Mouse (Mus musculus) ovary, postnatal 36 days (tissue): ENCODE results near the gene Glrp1.

Experiments used
- DNase-seq: peaks from one replicate; pipeline ENCODE4 v3.0.0; 2022; ENCODE audit warnings: low spot score, mixed read lengths

The Glrp1 gene

GRCm38 (mm10) chr1:88462484-88462883 lies 47.4 kb downstream of the Glrp1 start:
- DNase-seq: no peak

DNA sequence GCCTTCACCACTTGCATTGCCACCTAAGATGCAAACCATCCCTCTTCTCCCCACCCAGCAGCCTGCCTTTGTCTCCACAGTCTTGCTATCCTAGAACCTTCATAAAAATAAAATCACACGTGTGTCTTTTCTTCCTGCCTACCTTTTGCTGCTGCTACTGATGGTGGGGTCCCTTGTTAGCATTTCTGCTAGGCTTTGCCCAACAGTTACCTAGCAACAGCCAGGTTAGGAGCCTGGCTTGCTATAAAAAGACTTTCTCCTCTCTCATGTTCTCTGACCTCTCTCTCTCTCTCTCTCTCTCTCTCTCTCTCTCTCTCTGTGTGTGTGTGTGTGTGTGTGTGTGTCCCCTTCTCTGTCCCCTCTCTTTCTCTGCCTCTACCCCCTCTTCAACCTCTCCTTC lies 48.8 kb downstream of the Glrp1 start:
- no peak for DNase-seq

DNA sequence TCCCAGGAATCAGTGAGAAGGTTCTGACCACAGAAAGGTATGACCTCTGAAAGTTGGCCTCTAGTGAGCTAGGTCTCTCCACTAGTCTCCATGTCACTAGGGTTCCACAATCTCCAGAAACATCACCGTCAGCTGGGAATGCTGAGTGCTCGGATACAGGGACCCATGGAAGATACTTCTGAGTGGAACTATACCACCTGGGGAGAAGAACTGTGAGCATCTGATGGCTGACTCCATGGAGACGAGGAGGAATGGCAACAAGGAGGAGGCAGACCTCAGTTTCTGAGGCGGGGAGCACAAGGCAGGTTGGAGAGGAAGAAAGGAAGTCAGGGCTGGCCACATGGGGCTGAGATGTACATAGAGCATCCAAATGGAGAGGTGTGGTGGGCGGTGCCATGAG lies 50.2 kb downstream of the Glrp1 start:
- DNase-seq: no peak

DNA sequence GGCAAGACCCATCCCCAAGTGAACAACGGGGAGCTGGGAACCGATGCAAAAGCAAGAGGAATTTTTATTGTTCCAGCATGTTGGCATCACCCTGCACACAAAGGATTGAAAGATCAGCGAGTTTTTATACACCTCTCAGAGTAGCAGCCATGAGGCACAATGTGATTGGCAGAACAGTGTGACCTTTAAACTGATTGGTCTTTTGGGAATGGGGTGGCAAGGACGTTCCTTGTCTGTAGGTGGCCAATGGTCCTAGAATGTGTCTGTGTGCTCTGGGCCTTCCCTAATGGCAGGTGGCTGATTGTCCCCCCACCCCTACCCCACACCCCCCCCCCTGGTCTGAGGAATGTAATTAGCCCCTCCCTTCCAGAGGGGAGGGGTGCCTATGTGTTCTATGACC lies 50.7 kb downstream of the Glrp1 start:
- no peak for DNase-seq

- DNase-seq: peak; percentile 67
Measured at GRCm38 (mm10) chr1:88456451-88457072, 53.3 kb downstream of the Glrp1 start.

DNA sequence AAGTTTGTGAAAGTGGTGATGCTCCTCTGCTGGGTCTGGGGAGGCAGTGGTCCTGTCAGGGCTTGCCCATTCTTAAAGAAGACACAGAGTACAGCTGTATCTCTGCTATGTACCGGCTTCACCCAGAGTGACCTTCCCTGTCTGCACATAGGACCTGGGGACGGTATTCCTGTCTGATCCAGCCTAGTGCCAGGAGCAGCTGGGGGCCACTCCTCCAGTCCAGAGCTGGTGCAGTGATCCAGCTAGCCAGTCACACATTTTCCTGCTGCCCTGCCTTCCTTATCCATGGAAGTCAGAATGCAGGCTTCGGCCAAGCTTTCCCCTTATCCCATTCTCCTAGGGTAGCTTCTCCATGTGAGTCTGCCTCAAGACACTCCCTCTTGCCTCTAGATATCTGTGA lies 54.1 kb downstream of the Glrp1 start:
- DNase-seq: no peak

DNA sequence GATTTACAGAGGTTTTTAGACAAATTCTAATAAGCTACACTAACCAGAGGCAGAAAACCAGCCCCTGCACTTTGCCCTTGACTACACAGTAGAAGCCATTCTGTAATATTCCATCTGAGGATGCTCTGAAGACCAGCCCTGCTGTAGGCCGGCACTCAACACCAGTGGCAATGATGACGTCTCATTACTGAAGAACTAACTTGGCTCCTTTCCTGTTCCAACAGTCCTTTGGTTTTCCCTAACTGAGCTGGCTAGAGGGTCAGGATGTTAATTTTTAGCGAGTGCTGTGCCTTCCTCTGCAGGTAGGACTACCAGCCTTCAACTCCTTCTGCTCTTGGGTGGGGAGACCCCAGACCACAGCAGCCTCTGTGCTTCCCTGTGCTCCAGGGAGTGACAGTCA lies 55.2 kb downstream of the Glrp1 start:
- no peak for DNase-seq

GRCm38 (mm10) chr1:88452198-88452597 lies 57.7 kb downstream of the Glrp1 start:
- no peak for DNase-seq

GRCm38 (mm10) chr1:88450668-88451067 lies 59.2 kb downstream of the Glrp1 start:
- DNase-seq: no peak
